Mouse (Mus musculus) kidney, embryonic 14.5 days (tissue): ENCODE results near the gene Nfyc. TPM values are rescaled to one million over a fixed set of nuclear protein-coding genes. Genes with fewer than 3 reads are reported as not detected.

Experiments used
- ATAC-seq: fragments of 200-750 bp; cut with Nextera tagmentation; 2 replicates; pipeline ENCODE4 v1.8.0; 2017; ENCODE audit warnings: moderate number of reproducible peaks, mild to moderate bottlenecking, moderate TSS enrichment, moderate library complexity; ENCODE audit not compliant: low FRiP score, low TSS enrichment
- H3K27ac ChIP-seq: fragments of 300-500 bp; sonication (generic); 2 replicates; pipeline ENCODE4 v1.5.1; 2014; ENCODE audit warnings: low read depth, mild to moderate bottlenecking, low read length, moderate library complexity, mixed read lengths
- H3K27me3 ChIP-seq: fragments of 300-500 bp; sonication (generic); 2 replicates; pipeline ENCODE4 v1.6.1; 2014; ENCODE audit warnings: mild to moderate bottlenecking, low read length; ENCODE audit not compliant: control insufficient read depth, insufficient read depth
- H3K36me3 ChIP-seq: fragments of 300-500 bp; sonication (generic); 2 replicates; pipeline ENCODE4 v1.6.1; 2014; ENCODE audit warnings: low read length, mixed read lengths; ENCODE audit not compliant: control insufficient read depth, insufficient read depth
- H3K4me1 ChIP-seq: fragments of 300-500 bp; sonication (generic); 2 replicates; pipeline ENCODE4 v1.6.1; 2014; ENCODE audit warnings: low read length, mixed read lengths; ENCODE audit not compliant: control insufficient read depth, insufficient read depth
- H3K4me2 ChIP-seq: fragments of 300-500 bp; sonication (generic); replicated peaks from 2 replicates; pipeline ENCODE4 v1.6.1; 2014; ENCODE audit warnings: low read depth, mild to moderate bottlenecking, low read length
- H3K4me3 ChIP-seq: fragments of 300-500 bp; sonication (generic); 2 replicates; pipeline ENCODE4 v1.5.1; 2014; ENCODE audit warnings: mild to moderate bottlenecking, low read length
- H3K9ac ChIP-seq: fragments of 300-500 bp; sonication (generic); 2 replicates; pipeline ENCODE4 v1.6.1; 2014; ENCODE audit warnings: low read depth, mild to moderate bottlenecking, low read length, moderate library complexity
- H3K9me3 ChIP-seq: fragments of 300-500 bp; sonication (generic); 2 replicates; pipeline ENCODE4 v1.6.1; 2016; ENCODE audit warnings: low read length; ENCODE audit not compliant: control insufficient read depth
- WGBS: fragments of 180-500 bp; shearing (Covaris S2); extraction: QIAGEN DNeasy Blood & Tissue Kit; methylation state at CpG from one replicate; pipeline ENCODE4 v1.1.7; 2014; 5-methylcytosine and 5-hydroxymethylcytosine counted together
- polyA plus RNA-seq: library from polyadenylated mRNA; unstranded; fragments of >200 nt; fragmentation: Nextera tagmentation; extraction: Ambion mirVana; gene quantifications from 2 replicates; pipeline ENCODE4 v1.2.1, GENCODE M21; 2014

Gene Nfyc
- polyA plus RNA-seq, 1 experiment from 2014 or later = 133 TPM

GRCm38 (mm10) chr4:120749601-120750000 lies 81.8 kb downstream of the Nfyc start:
- Histone ChIP-seq H3K4me2 (no peak overlapping the region), H3K4me1 (peaks cover 9% of the 10 kb centered on the region; the same call in 1 of the 2 replicates), H3K9ac (no peak overlapping the region), H3K9me3 (no peaks in the 10 kb centered on the region), H3K4me3 (no peak overlapping the region), H3K36me3 (no peaks in the 10 kb centered on the region), H3K27me3 (peaks cover 36% of the 10 kb centered on the region), H3K27ac (no peak overlapping the region)
- WGBS = 60% methylated on average over 2 of the region's 2 CpGs
- ATAC-seq = no peak

- Histone ChIP-seq H3K4me1 (peaks cover 16% of the 10 kb centered on the region), H3K27me3 (peaks cover 36% of the 10 kb centered on the region), H3K27ac (no peak within 1 kb of the TSS)
Measured at GRCm38 (mm10) chr4:120747941-120748866, 83.2 kb downstream of the Nfyc start, which contains the start of gene Kcnq4. Gene Kcnq4, minus strand, starts transcription at chr4:120748612.

GRCm38 (mm10) chr4:120747243-120747792 lies 84.1 kb downstream of the Nfyc start:
- peak overlapping the region; percentile 64 for H3K9ac ChIP-seq
- no peaks in the 10 kb centered on the region for H3K9me3 ChIP-seq
- under 1% methylated on average over 43 of the region's 75 CpGs for WGBS
- H3K4me1 ChIP-seq = peaks cover 19% of the 10 kb centered on the region
- peak overlapping the region; percentile 59 for H3K4me3 ChIP-seq
- H3K27me3 ChIP-seq = peaks cover 36% of the 10 kb centered on the region
- ATAC-seq = peak; percentile 36; the same call in 1 of the 2 replicates
- H3K36me3 ChIP-seq = no peaks in the 10 kb centered on the region
- peak overlapping the region; percentile 100 for H3K4me2 ChIP-seq
- no peak overlapping the region for H3K27ac ChIP-seq

More at GRCm38 (mm10) chr4:120747941-120748866, 83.2 kb downstream of the Nfyc start, which contains the start of gene Kcnq4:
- Histone ChIP-seq H3K4me3 (peak within 1 kb of the TSS; percentile 59), H3K9ac (peak within 1 kb of the TSS; percentile 64), H3K36me3 (no peaks in the 10 kb centered on the region), H3K4me2 (peak within 1 kb of the TSS; percentile 100), H3K9me3 (no peaks in the 10 kb centered on the region)
- WGBS = 2% methylated on average over 40 of the region's 42 CpGs
- ATAC-seq = no peak

GRCm38 (mm10) chr4:120746552-120747150 lies 84.7 kb downstream of the Nfyc start:
- Histone ChIP-seq H3K27ac (no peak overlapping the region), H3K9ac (peak overlapping the region; percentile 64), H3K4me1 (peaks cover 26% of the 10 kb centered on the region), H3K4me2 (peak overlapping the region; percentile 100), H3K36me3 (no peaks in the 10 kb centered on the region), H3K9me3 (no peaks in the 10 kb centered on the region), H3K4me3 (peak overlapping the region; percentile 59), H3K27me3 (peaks cover 36% of the 10 kb centered on the region)
- peak; percentile 51; the same call in 1 of the 2 replicates for ATAC-seq
- 3% methylated on average over 45 of the region's 53 CpGs for WGBS

GRCm38 (mm10) chr4:120745731-120746551 lies 85.4 kb downstream of the Nfyc start:
- Histone ChIP-seq H3K4me3 (peak overlapping the region; percentile 59; the same call in 1 of the 2 replicates), H3K27me3 (peaks cover 36% of the 10 kb centered on the region), H3K27ac (no peak overlapping the region), H3K9me3 (no peaks in the 10 kb centered on the region), H3K9ac (no peak overlapping the region), H3K4me2 (peak overlapping the region; percentile 100), H3K4me1 (peaks cover 26% of the 10 kb centered on the region), H3K36me3 (no peaks in the 10 kb centered on the region)
- WGBS = 36% methylated on average over 10 of the region's 10 CpGs
- no peak for ATAC-seq

GRCm38 (mm10) chr4:120743636-120744035 lies 87.7 kb downstream of the Nfyc start:
- WGBS = 47% methylated on average over 3 of the region's 3 CpGs
- Histone ChIP-seq H3K4me3 (no peak overlapping the region), H3K27me3 (peaks cover 22% of the 10 kb centered on the region), H3K27ac (no peak overlapping the region), H3K4me1 (peaks cover 26% of the 10 kb centered on the region), H3K36me3 (no peaks in the 10 kb centered on the region), H3K9ac (no peak overlapping the region), H3K9me3 (no peaks in the 10 kb centered on the region), H3K4me2 (no peak overlapping the region)
- ATAC-seq = no peak

GRCm38 (mm10) chr4:120741303-120741702 lies 90.1 kb downstream of the Nfyc start:
- 85% methylated on average over 6 of the region's 6 CpGs for WGBS
- ATAC-seq = no peak
- H3K4me1 ChIP-seq = peaks cover 17% of the 10 kb centered on the region
- H3K4me2 ChIP-seq = no peak overlapping the region
- no peaks in the 10 kb centered on the region; the same call in 1 of the 2 replicates for H3K27me3 ChIP-seq
- H3K36me3 ChIP-seq = no peaks in the 10 kb centered on the region
- H3K9ac ChIP-seq = no peak overlapping the region
- H3K9me3 ChIP-seq = no peaks in the 10 kb centered on the region
- no peak overlapping the region for H3K27ac ChIP-seq
- H3K4me3 ChIP-seq = no peak overlapping the region

- Histone ChIP-seq H3K27me3 (peaks cover 2% of the 10 kb centered on the region; the same call in 1 of the 2 replicates), H3K9ac (no peak overlapping the region), H3K36me3 (no peaks in the 10 kb centered on the region), H3K9me3 (no peaks in the 10 kb centered on the region), H3K4me1 (peaks cover 5% of the 10 kb centered on the region; the same call in 1 of the 2 replicates), H3K4me2 (no peak overlapping the region), H3K27ac (no peak overlapping the region), H3K4me3 (no peak overlapping the region)
- ATAC-seq = no peak
- 75% methylated on average over 5 of the region's 5 CpGs for WGBS
Measured at GRCm38 (mm10) chr4:120734012-120734622, 97.3 kb downstream of the Nfyc start.
